Mouse (Mus musculus) megakaryocyte progenitor cell, adult 5-6 weeks (primary cell): Measurements from ENCODE around the gene Rps15. TPM values are rescaled to one million over a fixed set of nuclear protein-coding genes. Genes with fewer than 3 reads are reported as not detected.
"Not testable (repeated sequence)": the region's sequence is repeated elsewhere in the genome, so short reads cannot be mapped to it uniquely, and the experiment has no call there.

Source experiments
- ATAC-seq: replicated peaks from 2 replicates; pipeline ENCODE4 v1.8.0; 2016; ENCODE audit warnings: mild to moderate bottlenecking, moderate TSS enrichment, inconsistent platforms; ENCODE audit not compliant: poor library complexity
- total RNA-seq, 2 experiments: library from RNA; stranded (forward) in 1 of 2; stranded (reverse) in 1 of 2; fragments of 157-497, 149-512 nt in 1 of 2; fragments of 200-1000 nt in 1 of 2; gene quantifications; 2 replicates each; pipeline versions ENCODE4 v1.2.3 to v1.2.4; 2015 to 2017

Rps15 gene
- total RNA-seq (2015) (2,196 and 2,314 TPM in 2 replicates), total RNA-seq (2017) (2,623 and 2,987 TPM in 2 replicates)

DNA sequence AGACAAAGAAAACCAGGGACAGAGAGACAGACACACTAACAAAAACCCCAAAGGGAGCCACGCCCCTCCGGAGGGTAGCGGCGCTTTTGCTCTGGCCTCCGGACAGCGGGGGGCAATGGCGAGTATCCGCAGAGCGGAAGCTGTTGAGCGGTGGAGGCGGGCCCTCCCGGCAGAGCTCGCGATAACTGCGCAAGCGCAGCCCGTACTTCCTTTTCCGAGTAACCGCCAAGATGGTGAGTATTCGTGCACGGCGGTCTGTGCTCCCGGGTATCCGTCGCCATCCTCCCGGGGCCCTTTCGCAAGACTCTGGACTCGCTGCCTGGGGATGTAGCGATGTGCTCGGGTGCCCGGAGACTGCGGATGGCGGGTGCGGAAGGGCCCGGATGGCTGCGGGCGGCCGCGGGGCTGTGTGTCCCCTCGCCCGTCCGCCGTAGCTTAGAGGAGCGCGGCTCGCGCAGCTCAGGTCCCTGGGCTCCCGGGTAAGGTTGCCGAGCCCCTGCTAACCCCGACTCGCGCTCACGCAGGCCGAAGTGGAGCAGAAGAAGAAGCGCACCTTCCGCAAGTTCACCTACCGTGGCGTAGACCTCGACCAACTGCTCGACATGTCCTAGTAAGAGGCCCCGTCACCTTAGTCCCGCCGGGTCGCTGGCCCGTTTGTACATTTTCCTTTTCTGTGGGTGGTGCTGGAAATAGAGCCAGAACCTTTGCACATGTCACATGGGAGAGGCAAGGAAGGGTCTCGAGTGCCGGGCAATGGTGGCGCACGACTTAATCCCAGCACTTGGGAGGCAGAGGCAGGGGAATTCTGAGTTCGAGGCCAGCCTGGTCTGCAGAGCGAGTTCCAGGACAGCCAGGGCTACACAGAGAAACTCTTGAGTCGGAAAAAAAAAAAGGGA is at the start of gene Rps15:
Gene Rps15 (plus strand): TSS at position 203 of the 896 bp plus-strand sequence.
- ATAC-seq: peak; percentile 83

DNA sequence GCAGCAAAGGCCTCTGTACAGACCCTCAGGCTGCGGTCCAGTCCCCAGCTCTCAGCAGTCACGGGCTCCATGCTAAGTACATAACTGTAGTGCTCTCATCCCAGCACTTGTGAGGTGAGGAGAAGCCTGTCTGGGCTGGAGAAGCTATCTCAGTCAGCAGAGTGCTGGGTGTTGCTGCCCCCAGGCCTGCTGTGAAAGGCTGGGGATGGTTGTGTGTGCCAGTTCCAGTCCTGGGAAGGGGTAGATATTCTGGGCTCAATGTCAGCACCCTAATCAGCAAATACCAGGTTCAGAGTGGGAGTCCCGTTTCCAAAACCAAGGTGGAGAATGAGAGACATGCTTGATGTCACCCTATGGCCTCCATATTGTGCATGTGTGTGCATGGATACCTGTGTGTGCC is 49.6 kb upstream of the Rps15 start:
- peak; percentile 72 for ATAC-seq

DNA sequence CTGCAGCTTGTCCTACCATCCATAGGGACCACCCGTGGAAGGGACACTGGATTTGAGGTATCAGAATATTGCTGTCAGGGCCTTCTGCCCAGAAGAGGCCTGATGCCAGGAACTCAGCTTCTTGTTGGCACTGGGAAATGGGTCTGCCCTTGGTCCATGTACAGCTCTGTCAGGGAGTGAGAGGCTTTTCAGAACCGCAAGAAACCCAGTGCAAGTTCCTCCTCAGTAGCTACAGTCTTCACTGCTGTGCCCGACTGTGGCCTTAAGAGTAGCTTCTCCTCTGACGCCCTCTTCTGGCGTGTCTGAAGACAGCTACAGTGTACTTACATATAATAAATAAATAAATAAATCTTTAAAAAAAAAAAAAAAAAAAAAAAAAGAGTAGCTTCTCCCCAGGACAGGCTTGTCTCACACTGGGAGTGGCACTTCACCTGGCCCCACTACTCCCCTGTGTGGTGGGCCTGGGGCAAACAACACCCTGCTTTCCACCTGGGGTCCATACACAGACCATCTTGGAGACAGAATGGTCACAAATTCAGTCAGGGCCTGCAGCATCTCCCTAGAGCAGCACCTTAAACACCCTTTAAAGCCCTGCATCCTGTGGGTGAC is 47.4 kb upstream of the Rps15 start:
- no peak for ATAC-seq

DNA sequence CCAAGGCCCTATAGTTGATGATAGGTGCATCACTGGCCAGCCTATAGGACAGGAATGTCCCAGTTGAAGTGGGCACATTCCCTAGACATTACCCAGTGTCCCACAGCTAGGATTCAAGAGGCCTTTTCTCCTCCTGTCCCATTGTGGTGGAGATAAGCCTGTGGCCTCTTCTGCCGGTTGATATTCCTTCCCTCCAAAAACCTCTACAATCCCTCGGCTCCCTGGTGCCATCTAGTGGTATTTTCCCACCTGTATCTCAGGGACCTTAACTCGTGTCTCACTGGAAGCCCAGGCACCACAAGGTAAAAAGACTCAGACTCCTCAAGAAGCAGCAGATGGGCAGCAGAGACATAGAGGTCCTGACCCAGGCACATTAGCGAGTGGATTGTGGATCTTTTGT is 46.7 kb upstream of the Rps15 start:
- ATAC-seq: peak; percentile 42

DNA sequence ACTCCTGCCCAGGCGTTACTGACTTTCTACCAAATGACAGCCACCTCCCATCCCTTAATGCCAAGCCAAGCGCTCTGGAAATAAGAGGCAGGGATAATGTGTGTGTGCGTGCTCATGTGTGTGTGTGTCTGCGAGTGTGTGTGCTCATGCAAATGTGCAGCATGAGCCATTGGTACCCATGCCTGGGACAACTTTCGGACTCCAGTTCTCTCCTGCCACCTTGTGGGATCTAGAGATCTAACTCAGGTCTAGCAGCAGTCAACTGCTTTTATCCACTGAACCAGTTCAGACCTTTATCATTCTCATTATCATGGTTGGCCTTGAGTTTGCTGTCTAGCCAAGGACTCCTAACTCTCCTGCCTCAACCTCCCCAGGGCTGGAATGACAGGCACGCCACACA is 44.4 kb upstream of the Rps15 start:
- ATAC-seq: peak; percentile 20; the same call in 1 of the 2 replicates

DNA sequence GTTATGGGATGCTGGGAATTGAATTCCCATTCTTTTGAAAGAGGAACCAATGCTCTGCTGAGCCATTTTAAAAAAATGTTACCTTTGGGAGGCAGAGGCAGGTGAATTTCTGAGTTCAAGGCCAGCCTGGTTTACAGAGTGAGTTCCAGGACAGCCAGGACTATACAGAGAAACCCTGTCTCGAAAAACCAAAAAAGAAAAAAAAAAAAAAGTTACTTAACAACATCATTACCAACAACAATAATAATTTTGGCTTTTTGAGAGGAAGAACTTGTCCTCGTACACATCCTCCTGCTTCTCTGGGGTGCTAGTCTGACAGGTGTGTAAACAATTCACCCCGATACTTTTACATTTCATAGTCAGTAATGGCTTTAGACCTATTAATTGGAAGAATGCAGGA is 43.8 kb upstream of the Rps15 start:
- not testable (repeated sequence) for ATAC-seq

DNA sequence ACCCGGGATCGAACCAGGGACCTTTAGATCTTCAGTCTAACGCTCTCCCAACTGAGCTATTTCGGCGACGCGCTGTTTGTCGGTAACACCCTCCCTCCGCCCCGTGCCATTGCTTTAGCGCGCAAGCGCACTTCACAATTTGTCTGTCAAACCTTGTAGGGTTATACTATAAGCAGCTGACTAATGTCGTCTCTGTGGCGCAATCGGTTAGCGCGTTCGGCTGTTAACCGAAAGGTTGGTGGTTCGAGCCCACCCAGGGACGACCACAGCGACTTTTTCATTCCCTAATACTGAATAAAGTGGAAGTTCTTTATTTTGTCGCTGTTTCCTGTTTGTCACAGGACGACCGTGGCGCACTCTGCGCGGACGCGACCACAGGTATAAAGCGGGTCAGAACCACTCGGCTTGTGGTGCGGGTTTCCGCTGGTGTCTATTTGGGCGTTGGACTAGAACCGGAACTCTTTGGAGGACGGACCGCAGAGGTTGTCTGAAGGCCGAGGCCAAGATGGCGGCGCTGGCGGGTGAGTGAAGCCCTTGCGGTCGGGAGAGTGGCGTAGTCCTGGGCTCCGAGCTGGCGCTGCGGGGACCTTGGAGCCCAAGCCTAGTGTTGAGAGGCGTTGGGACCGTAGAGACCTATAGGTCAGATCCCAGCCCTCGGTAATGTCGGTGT is 43.1 kb upstream of the Rps15 start, which contains the start of gene Ndufs7:
Gene Ndufs7 (plus strand): TSS at position 151 of the 670 bp plus-strand sequence.
- peak; percentile 77 for ATAC-seq

DNA sequence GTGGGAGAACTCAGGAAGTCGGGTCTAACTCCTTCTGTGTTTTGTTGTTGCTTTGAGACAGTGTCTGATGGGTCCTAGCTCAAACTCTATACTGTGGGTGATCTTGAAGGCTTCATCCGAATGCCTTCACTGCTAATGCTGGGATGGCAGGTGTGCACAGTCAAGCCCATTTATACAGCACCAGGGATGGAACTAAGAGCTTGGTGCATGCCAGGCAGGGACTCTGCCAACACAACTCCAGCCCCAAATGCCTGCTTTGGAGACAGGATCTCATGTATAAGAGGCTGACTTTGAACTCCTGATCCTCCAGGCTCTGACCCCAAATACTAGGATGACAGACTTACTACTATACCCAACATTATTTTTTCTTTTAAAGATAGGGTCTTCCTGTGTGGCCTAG is 42.2 kb upstream of the Rps15 start:
- ATAC-seq: no peak

DNA sequence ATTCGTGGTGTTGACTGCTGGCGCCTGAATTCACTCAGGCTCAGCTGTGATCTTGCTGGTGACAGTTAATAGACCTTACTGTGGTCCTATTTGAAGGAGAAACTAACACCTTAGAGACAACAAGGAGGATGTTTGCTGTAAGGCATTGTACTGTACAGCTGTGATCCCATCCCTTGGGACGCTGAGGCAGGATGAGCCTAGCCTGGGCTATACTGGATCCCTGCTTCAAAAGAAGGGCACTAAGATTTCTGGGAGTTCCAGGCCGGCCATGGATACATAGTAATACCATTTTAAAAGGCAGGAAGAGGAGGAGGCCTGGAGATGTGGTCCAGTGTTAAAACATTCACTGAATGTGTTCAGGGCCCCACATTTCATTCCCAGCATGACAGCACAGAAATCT is 41.7 kb upstream of the Rps15 start:
- ATAC-seq: no peak

DNA sequence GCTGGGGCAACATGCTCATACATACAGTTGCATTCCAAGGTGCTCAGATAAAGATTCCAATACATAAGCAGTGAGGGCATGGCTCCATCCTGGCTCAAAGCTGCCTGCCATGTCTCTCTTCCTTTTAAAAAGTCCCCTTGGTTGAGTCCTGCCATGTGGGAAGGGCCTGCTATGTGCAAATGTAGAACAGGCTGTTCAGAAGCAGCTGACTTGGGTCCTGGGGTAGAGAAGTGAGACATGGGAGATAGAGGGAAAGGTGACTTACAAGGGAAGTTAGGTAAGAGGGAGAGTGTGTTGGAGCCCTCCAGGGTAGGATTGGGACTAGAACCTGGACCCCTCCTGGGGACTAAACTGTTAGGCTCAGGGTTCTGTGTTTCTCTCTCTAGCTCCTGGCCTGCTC is 40.2 kb upstream of the Rps15 start:
- ATAC-seq: no peak

DNA sequence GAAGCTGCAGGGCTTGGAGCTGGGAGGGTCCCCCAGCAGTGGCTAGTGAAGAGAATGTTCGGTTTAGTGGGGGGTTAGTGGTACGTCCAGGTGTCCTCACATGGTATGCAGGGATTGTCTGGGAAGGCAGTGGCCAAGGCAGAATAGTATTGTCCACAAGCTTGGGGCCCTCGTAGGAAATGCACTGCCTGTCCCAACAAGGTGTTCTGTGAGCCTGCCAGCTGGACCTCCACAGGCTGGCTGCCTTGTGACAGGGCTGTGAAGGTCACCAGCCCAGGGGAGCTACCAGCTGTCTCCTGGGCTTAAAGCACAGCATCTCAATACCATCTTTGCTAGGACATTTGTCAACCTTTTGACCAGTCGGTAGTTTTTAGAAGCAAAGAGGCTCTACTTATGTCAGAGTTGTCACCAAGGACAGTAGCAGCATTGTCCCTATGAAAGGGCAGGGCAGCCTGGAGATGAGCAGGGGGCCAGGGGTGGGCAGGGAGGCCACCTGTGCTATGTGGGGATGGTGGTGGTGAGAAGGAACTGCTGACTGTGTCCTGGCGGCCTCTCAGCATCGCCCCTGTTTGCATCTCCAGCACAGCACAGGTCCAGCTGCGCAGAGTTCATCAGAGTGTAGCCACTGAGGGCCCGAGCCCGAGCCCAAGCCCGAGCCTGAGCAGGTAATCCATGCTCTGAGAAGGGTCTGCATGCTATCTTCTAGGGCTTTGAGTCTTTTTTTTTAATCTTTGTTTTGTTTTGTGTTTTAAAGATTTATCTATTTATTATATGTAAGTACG is 39.6 kb upstream of the Rps15 start:
- ATAC-seq: no peak

DNA sequence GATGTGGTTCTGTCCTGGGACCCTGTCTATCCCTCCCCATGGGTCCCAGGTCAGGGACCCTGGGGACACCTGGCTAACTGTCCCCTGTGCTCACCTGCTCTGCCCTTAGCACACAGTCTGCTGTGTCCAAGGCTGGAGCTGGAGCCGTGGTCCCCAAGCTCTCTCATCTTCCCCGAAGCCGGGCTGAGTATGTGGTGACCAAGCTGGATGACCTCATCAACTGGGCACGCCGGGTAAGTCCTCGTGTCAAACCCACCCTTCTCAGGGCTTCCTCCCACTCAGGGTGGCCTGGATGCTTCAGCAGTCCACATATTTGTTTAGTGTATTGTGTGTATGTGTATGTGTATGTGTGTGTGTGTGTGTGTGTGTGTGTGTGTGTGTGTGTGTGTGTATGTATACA is 38.7 kb upstream of the Rps15 start:
- no peak for ATAC-seq

DNA sequence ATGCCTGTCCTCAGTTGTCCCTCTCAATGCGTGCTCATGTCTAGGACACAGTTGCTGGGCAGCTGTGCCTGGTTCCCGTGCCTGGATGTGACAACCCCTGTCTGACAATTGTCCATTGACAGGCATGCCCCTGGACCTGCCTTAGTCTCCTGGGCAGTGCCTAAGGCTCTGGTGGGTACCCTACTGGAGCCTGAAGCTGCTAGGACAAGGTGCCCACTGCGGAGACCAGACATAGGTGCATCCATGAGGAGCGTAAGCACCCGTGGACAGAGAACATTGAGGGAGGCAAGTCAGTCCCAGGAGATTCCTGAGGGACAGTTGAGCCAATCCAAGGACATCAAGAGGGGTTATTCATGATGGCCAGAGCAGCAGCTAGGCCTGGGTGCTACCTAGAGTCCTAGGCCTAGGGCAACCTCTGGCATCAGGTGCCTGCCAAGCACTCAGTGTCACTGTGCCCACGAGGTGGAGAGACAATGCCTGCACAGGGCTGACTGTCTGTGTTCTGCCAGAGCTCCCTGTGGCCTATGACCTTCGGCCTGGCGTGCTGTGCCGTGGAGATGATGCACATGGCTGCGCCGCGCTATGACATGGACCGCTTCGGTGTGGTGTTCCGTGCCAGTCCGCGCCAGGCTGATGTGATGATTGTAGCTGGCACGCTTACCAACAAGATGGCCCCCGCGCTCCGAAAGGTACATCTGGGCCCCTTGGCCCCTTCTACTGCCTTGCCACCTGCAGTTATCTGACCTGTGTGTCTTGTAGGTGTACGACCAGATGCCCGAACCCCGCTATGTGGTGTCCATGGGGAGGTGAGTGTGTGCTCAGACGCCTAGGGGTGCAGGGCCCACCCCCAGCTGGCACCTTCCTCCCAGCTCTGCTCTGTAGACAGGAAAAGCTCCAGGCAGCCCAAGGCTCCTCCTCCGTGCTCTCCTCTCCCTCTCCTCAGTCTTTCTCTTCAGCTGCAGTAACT is 37.6 kb upstream of the Rps15 start:
- no peak for ATAC-seq

DNA sequence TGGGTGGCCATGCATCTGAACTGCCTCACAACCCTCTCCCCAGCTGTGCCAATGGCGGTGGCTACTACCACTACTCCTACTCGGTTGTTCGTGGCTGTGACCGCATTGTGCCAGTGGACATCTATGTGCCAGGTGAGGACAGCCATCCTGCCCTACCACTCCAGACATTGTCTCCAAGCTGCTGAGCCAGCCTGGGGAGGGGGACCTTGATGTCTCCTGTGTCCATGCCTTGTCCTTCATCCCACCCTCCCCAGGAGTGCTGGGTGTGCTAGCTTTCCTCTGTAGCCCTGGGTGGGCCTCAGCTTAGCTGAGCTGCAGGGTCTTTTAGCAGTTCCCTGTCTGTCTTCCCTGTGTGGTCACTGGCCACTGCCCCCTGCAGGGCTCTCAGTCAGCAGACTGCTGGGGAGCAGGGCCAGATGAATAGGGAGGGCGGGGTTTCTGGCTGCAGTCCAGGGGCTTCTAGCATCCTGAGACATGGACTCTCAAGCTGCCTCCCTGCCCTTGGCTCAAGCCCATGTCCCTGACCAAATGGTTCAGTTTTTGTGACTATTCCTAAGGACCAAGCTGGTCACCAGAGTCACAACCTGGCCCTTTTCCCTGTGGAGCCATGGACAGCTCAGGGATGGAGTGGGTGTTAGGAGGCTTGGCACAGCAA is 36.2 kb upstream of the Rps15 start:
- ATAC-seq: no peak

DNA sequence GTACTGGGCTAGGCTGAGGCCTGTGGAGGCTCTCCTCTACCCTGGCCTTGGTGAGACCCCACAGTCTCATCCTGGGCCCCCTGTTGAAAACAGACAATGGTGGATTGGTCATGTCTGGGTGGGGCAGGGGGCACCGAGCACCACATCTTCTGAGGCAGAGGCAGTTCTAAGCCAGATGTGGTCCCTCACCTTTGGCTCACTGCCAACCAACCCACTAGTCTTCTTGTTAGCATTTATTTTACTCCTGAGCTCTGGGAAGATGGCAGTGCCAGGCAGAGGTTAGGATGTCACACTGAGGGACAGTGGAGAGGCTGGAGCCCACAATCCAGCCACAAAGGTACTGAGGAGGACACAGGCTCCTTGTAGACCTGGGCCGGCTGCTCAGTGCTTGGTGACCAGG is 34.3 kb upstream of the Rps15 start:
- ATAC-seq: no peak

DNA sequence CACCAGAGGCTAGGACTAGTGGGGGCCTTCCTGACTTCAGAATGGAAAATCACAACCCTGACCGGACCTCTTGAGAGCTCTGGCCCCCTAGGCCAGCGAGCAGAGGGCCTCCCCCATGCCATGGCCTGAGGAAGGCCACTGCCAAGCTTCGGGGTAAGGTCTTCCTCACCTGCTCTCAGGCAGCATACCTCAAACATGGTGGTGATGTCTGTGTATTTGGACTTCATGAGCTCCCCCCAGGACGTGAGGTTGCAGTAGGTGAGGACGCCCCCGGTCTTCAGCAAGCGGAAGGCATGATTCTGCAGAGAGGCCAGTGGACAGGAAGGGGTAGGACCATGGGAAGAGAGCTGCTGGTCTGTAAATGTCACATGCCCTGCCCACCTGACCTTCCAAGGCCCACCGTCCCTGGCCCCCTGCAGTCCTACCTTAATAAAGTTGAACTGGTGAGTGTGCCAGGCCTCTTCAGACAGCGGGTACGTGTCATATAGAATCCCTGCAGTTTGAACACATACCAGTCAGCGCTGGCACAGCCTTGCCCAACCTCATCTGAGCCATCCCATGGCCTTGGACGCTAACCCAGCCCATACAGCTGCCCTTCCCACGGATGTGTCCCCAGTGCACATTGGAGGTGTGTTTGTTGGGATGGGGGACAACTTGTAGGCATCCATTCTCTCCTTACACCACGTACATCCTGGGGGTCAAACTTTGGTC is 33.3 kb upstream of the Rps15 start:
- ATAC-seq: no peak

DNA sequence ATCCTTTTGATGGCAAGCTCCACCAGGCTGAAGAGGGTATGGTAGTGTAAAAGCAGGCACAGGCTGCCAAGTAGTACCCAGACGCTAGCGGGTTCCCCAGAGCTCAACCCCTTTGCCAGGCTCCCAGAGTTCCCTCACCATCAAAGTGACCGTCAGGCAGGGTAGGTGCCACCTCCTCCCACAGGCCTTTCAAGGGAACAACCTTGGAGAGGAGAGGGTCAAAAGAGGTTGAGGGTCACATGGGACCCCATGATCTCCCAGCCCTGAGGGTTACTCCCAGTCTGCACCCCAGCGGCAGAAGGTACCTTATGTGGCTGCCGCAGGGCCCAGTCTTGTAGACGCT is 32.8 kb upstream of the Rps15 start:
- no peak for ATAC-seq

DNA sequence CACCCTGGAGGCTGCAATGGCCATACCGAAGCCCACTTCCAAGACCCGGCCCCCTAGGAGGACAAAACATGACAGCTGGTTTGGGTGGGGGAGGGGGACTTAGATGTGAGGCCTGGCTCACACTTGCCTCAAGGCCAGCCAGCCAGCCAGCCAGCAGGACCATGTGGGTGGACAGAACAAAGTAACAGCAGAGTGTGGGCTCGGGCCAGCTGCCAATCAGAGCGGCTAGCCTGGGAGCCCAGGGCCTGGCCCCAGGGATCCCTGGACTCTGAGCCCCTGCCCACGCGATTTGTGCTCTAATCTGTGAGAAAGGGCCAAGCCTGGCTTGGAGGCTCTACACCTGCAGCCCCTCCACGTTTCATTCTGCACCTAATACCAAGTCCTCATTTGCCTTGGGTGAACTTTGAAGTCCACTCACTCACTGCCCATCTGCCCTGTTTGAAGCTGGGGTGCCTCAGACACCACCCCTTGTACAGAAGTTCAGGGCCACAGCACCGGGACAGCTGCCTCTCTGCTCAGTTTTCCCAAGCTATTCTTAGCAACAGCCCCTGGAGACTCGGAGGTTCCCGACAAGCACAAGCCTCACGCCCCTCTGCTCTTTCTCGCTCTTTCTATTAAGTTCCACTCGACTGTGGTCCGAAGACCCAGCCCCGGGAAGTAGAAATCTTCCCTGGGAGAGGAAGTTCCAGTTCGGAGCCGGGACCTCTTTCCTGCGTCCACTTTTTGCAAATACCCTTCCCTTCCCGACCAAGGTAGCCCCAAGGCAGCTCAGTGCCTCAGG is 32.2 kb upstream of the Rps15 start:
- no peak for ATAC-seq
